Mouse (Mus musculus): Measurements from ENCODE around the gene S100a2. TPM values are rescaled to one million over a fixed set of nuclear protein-coding genes. Genes with fewer than 3 reads are reported as not detected.

S100a2 gene
- polyA plus RNA-seq, 1 experiment from 2014 or later = not detected

- no peaks in the 10 kb centered on the region for H3K36me3 ChIP-seq (ENCODE audit: insufficient read depth)
- H3K27ac ChIP-seq (ENCODE audit: low read depth) = no peak overlapping the region
- no peaks in the 10 kb centered on the region for H3K4me1 ChIP-seq (ENCODE audit: insufficient read depth)
- WGBS = 85% methylated on average over 5 of the region's 5 CpGs
- no peak overlapping the region for H3K9ac ChIP-seq
- no peak for TF ChIP-seq CTCF (IDR thresholded peaks at IDR 0.05; ENCODE audit: low read depth)
- H3K4me3 ChIP-seq (ENCODE audit: low read depth, low read length) = no peak overlapping the region
- ATAC-seq (ENCODE audit: insufficient read depth) (no peak), DNase-seq (no peak)
- H3K9me3 ChIP-seq (ENCODE audit: low read depth, low read length) = no peaks in the 10 kb centered on the region
- no peak overlapping the region for H3K4me2 ChIP-seq
- H3K27me3 ChIP-seq (ENCODE audit: insufficient read depth, low read length) = no peaks in the 10 kb centered on the region
Observed at GRCm38 (mm10) chr3:90574691-90575090, 15.4 kb upstream of the S100a2 start.

GRCm38 (mm10) chr3:90575320-90575719 lies 14.7 kb upstream of the S100a2 start:
- Histone ChIP-seq H3K4me1 (ENCODE audit: insufficient read depth) (no peaks in the 10 kb centered on the region), H3K9me3 (ENCODE audit: low read depth, low read length) (no peaks in the 10 kb centered on the region), H3K4me3 (ENCODE audit: low read depth, low read length) (no peak overlapping the region), H3K9ac (no peak overlapping the region), H3K4me2 (no peak overlapping the region), H3K27ac (ENCODE audit: low read depth) (no peak overlapping the region), H3K27me3 (ENCODE audit: insufficient read depth, low read length) (no peaks in the 10 kb centered on the region), H3K36me3 (ENCODE audit: insufficient read depth) (no peaks in the 10 kb centered on the region)
- ATAC-seq (ENCODE audit: insufficient read depth) = no peak
- 62% methylated on average over 3 of the region's 3 CpGs for WGBS
- no peak for DNase-seq
- no peak for TF ChIP-seq CTCF (IDR thresholded peaks at IDR 0.05; ENCODE audit: low read depth)

GRCm38 (mm10) chr3:90576351-90577001 lies 13.6 kb upstream of the S100a2 start:
- H3K9ac ChIP-seq = no peak overlapping the region
- H3K9me3 ChIP-seq (ENCODE audit: low read depth, low read length) = no peaks in the 10 kb centered on the region
- DNase-seq = peak; percentile 39
- H3K36me3 ChIP-seq (ENCODE audit: insufficient read depth) = no peaks in the 10 kb centered on the region
- no peaks in the 10 kb centered on the region for H3K4me1 ChIP-seq (ENCODE audit: insufficient read depth)
- no peak overlapping the region for H3K27ac ChIP-seq (ENCODE audit: low read depth)
- ATAC-seq (ENCODE audit: insufficient read depth) = no peak
- WGBS = 63% methylated on average over 10 of the region's 10 CpGs
- no peak overlapping the region for H3K4me2 ChIP-seq
- no peak for TF ChIP-seq CTCF (IDR thresholded peaks at IDR 0.05; ENCODE audit: low read depth)
- H3K27me3 ChIP-seq (ENCODE audit: insufficient read depth, low read length) = no peaks in the 10 kb centered on the region
- H3K4me3 ChIP-seq (ENCODE audit: low read depth, low read length) = no peak overlapping the region

GRCm38 (mm10) chr3:90579433-90579832 lies 10.6 kb upstream of the S100a2 start:
- no peak overlapping the region for H3K4me3 ChIP-seq (ENCODE audit: low read depth, low read length)
- H3K9me3 ChIP-seq (ENCODE audit: low read depth, low read length) = no peaks in the 10 kb centered on the region
- H3K4me2 ChIP-seq = no peak overlapping the region
- ATAC-seq (ENCODE audit: insufficient read depth) (no peak), DNase-seq (peak; percentile 28)
- H3K27me3 ChIP-seq (ENCODE audit: insufficient read depth, low read length) = no peaks in the 10 kb centered on the region
- TF ChIP-seq CTCF (IDR thresholded peaks at IDR 0.05; ENCODE audit: low read depth) = no peak
- 43% methylated on average over 7 of the region's 7 CpGs for WGBS
- no peak overlapping the region for H3K9ac ChIP-seq
- no peaks in the 10 kb centered on the region for H3K36me3 ChIP-seq (ENCODE audit: insufficient read depth)
- no peak overlapping the region for H3K27ac ChIP-seq (ENCODE audit: low read depth)
- H3K4me1 ChIP-seq (ENCODE audit: insufficient read depth) = no peaks in the 10 kb centered on the region

GRCm38 (mm10) chr3:90581141-90581540 lies 8.9 kb upstream of the S100a2 start:
- no peak overlapping the region for H3K4me2 ChIP-seq
- no peak overlapping the region for H3K4me3 ChIP-seq (ENCODE audit: low read depth, low read length)
- DNase-seq = no peak
- TF ChIP-seq CTCF (IDR thresholded peaks at IDR 0.05; ENCODE audit: low read depth) = no peak
- 86% methylated on average over 5 of the region's 5 CpGs for WGBS
- ATAC-seq (ENCODE audit: insufficient read depth) = no peak
- no peak overlapping the region for H3K9ac ChIP-seq
- H3K36me3 ChIP-seq (ENCODE audit: insufficient read depth) = no peaks in the 10 kb centered on the region
- H3K4me1 ChIP-seq (ENCODE audit: insufficient read depth) = no peaks in the 10 kb centered on the region
- H3K27ac ChIP-seq (ENCODE audit: low read depth) = no peak overlapping the region
- no peaks in the 10 kb centered on the region for H3K9me3 ChIP-seq (ENCODE audit: low read depth, low read length)
- no peaks in the 10 kb centered on the region for H3K27me3 ChIP-seq (ENCODE audit: insufficient read depth, low read length)

- no peak overlapping the region for H3K9ac ChIP-seq
- WGBS = 88% methylated on average over 1 of the region's 1 CpGs
- DNase-seq = peak; percentile 15
- H3K27me3 ChIP-seq (ENCODE audit: insufficient read depth, low read length) = no peaks in the 10 kb centered on the region
- H3K4me1 ChIP-seq (ENCODE audit: insufficient read depth) = 0 out of 2 replicates have a peak, but pooled peaks cover 2% of the 10 kb centered on the region
- ATAC-seq (ENCODE audit: insufficient read depth) = no peak
- H3K4me2 ChIP-seq = no peak overlapping the region
- H3K27ac ChIP-seq (ENCODE audit: low read depth) = no peak overlapping the region
- H3K9me3 ChIP-seq (ENCODE audit: low read depth, low read length) = no peaks in the 10 kb centered on the region
- H3K4me3 ChIP-seq (ENCODE audit: low read depth, low read length) = no peak overlapping the region
- no peaks in the 10 kb centered on the region for H3K36me3 ChIP-seq (ENCODE audit: insufficient read depth)
- peak; percentile 38 for TF ChIP-seq CTCF (IDR thresholded peaks at IDR 0.05; ENCODE audit: low read depth)
Observed at GRCm38 (mm10) chr3:90582156-90582555, 7.9 kb upstream of the S100a2 start.

GRCm38 (mm10) chr3:90582556-90582955 lies 7.5 kb upstream of the S100a2 start:
- H3K36me3 ChIP-seq (ENCODE audit: insufficient read depth) = no peaks in the 10 kb centered on the region
- TF ChIP-seq CTCF (IDR thresholded peaks at IDR 0.05; ENCODE audit: low read depth) = no peak
- H3K9me3 ChIP-seq (ENCODE audit: low read depth, low read length) = no peaks in the 10 kb centered on the region
- 0 out of 2 replicates have a peak, but pooled peaks cover 4% of the 10 kb centered on the region for H3K4me1 ChIP-seq (ENCODE audit: insufficient read depth)
- no peak overlapping the region for H3K4me2 ChIP-seq
- WGBS = 79% methylated on average over 4 of the region's 4 CpGs
- no peak for DNase-seq
- H3K4me3 ChIP-seq (ENCODE audit: low read depth, low read length) = no peak overlapping the region
- no peak overlapping the region for H3K9ac ChIP-seq
- no peak for ATAC-seq (ENCODE audit: insufficient read depth)
- H3K27ac ChIP-seq (ENCODE audit: low read depth) = no peak overlapping the region
- H3K27me3 ChIP-seq (ENCODE audit: insufficient read depth, low read length) = no peaks in the 10 kb centered on the region
